Mouse (Mus musculus) spleen, embryonic (tissue): ENCODE data around the gene Dlgap4.

Experiments
- CTCF ChIA-PET: fragments of 350-600 bp; sonication (Branson Sonifier 250); formaldehyde crosslinking; loops from one replicate; lab custom pipeline; 2022; lab: Charles Lee

The Dlgap4 gene

GRCm38 (mm10) chr2:156617536-156617935 lies 4.0 kb downstream of the Dlgap4 start:
- CTCF ChIA-PET: no interaction called here

- CTCF ChIA-PET: no interaction called here
Measured at GRCm38 (mm10) chr2:156620874-156621273, 7.4 kb downstream of the Dlgap4 start.

GRCm38 (mm10) chr2:156621449-156621848 lies 7.9 kb downstream of the Dlgap4 start:
- CTCF ChIA-PET: no interaction called here

- CTCF ChIA-PET: no interaction called here
Measured at GRCm38 (mm10) chr2:156622192-156622591, 8.7 kb downstream of the Dlgap4 start.

GRCm38 (mm10) chr2:156623246-156623645 lies 9.7 kb downstream of the Dlgap4 start:
- CTCF ChIA-PET: interaction anchor here (0.7 kb wide), 2 partner anchors 17 to 121 kb away, joined by 11 to 16 read pairs; no protein-coding TSS in a partner anchor

GRCm38 (mm10) chr2:156625307-156625706 lies 11.8 kb downstream of the Dlgap4 start:
- CTCF ChIA-PET: no interaction called here

- CTCF ChIA-PET: no interaction called here
Measured at GRCm38 (mm10) chr2:156626119-156626518, 12.6 kb downstream of the Dlgap4 start.

- CTCF ChIA-PET: no interaction called here
Measured at GRCm38 (mm10) chr2:156626544-156626943, 13.0 kb downstream of the Dlgap4 start.

GRCm38 (mm10) chr2:156627917-156628316 lies 14.4 kb downstream of the Dlgap4 start:
- CTCF ChIA-PET: no interaction called here

- CTCF ChIA-PET: no interaction called here
Measured at GRCm38 (mm10) chr2:156630288-156630687, 16.8 kb downstream of the Dlgap4 start.

GRCm38 (mm10) chr2:156632721-156633120 lies 19.2 kb downstream of the Dlgap4 start:
- CTCF ChIA-PET: no interaction called here

- CTCF ChIA-PET: no interaction called here
Measured at GRCm38 (mm10) chr2:156635091-156635490, 21.6 kb downstream of the Dlgap4 start.

GRCm38 (mm10) chr2:156641141-156641540 lies 27.6 kb downstream of the Dlgap4 start:
- CTCF ChIA-PET: interaction anchor here (0.7 kb wide), 1 partner anchor 9 kb away, joined by 5 read pairs; no protein-coding TSS in a partner anchor

- CTCF ChIA-PET: no interaction called here
Measured at GRCm38 (mm10) chr2:156642931-156643330, 29.4 kb downstream of the Dlgap4 start.

- CTCF ChIA-PET: no interaction called here
Measured at GRCm38 (mm10) chr2:156643406-156643805, 29.9 kb downstream of the Dlgap4 start.

- CTCF ChIA-PET: no interaction called here
Measured at GRCm38 (mm10) chr2:156645145-156645544, 31.6 kb downstream of the Dlgap4 start.

- CTCF ChIA-PET: no interaction called here
Measured at GRCm38 (mm10) chr2:156646877-156647276, 33.4 kb downstream of the Dlgap4 start.

- CTCF ChIA-PET: no interaction called here
Measured at GRCm38 (mm10) chr2:156648042-156648441, 34.5 kb downstream of the Dlgap4 start.

GRCm38 (mm10) chr2:156649450-156649849 lies 35.9 kb downstream of the Dlgap4 start:
- CTCF ChIA-PET: no interaction called here

GRCm38 (mm10) chr2:156651019-156651418 lies 37.5 kb downstream of the Dlgap4 start:
- CTCF ChIA-PET: no interaction called here

GRCm38 (mm10) chr2:156652841-156653240 lies 39.3 kb downstream of the Dlgap4 start:
- CTCF ChIA-PET: no interaction called here

GRCm38 (mm10) chr2:156654148-156654547 lies 40.6 kb downstream of the Dlgap4 start:
- CTCF ChIA-PET: no interaction called here

GRCm38 (mm10) chr2:156655626-156656025 lies 42.1 kb downstream of the Dlgap4 start:
- CTCF ChIA-PET: no interaction called here

- CTCF ChIA-PET: no interaction called here
Measured at GRCm38 (mm10) chr2:156657522-156657921, 44.0 kb downstream of the Dlgap4 start.
